Mouse (Mus musculus) cortical plate, adult 2 months (tissue): ENCODE measurements around the gene 6430548M08Rik. TPM values are rescaled to one million over a fixed set of nuclear protein-coding genes. Genes with fewer than 3 reads are reported as not detected.

ENCODE experiments used
- H3K27ac ChIP-seq: fragments of 200-500 bp; 2 replicates; pipeline ENCODE4 v1.5.1; 2012; ENCODE audit warnings: low read length, control low read depth, inconsistent platforms; ENCODE audit not compliant: insufficient read depth
- H3K4me1 ChIP-seq: fragments of 200-500 bp; 2 replicates; pipeline ENCODE4 v1.6.1; 2011; ENCODE audit warnings: low read length; ENCODE audit not compliant: control insufficient read depth, insufficient read depth
- H3K4me3 ChIP-seq: fragments of 200-500 bp; 2 replicates; pipeline ENCODE4 v1.5.1; 2011; ENCODE audit warnings: mild to moderate bottlenecking, low read length, control low read depth; ENCODE audit not compliant: insufficient read depth
- CTCF ChIP-seq: fragments of 200-500 bp; IDR thresholded peaks from 2 replicates; pipeline ENCODE4 v1.5.1; 2011; ENCODE audit warnings: mild to moderate bottlenecking, control low read depth, low read length; ENCODE audit not compliant: insufficient read depth; ENCODE audit errors: extremely low read depth
- POLR2A ChIP-seq: fragments of 200-500 bp; IDR thresholded peaks from 2 replicates; pipeline ENCODE4 v1.6.1; 2011; ENCODE audit warnings: mild to moderate bottlenecking, low read length, control low read depth; ENCODE audit not compliant: insufficient read depth; ENCODE audit errors: extremely low read depth
- polyA plus RNA-seq: library from polyadenylated mRNA; depleted of rRNA; stranded (reverse); fragments of >200 nt; gene quantifications from 2 replicates; pipeline ENCODE4 v1.2.3, GENCODE M21; 2012; rRNA removed

The 6430548M08Rik gene
- polyA plus RNA-seq, 1 experiment: 149 TPM

- Histone ChIP-seq H3K4me1 (no peaks in the 10 kb centered on the region), H3K4me3 (no peak overlapping the region), H3K27ac (no peak overlapping the region)
- TF ChIP-seq POLR2A (no peak), CTCF (no peak)
Measured at GRCm38 (mm10) chr8:120202546-120202945, 88.6 kb downstream of the 6430548M08Rik start.

- Histone ChIP-seq H3K27ac (no peak overlapping the region), H3K4me1 (no peaks in the 10 kb centered on the region), H3K4me3 (no peak overlapping the region)
- no peak for TF ChIP-seq CTCF
- no peak for TF ChIP-seq POLR2A
Measured at GRCm38 (mm10) chr8:120204736-120205360, 90.9 kb downstream of the 6430548M08Rik start.

GRCm38 (mm10) chr8:120205916-120206315 is 92.0 kb downstream of the 6430548M08Rik start:
- Histone ChIP-seq H3K4me1 (no peaks in the 10 kb centered on the region), H3K27ac (no peak overlapping the region), H3K4me3 (no peak overlapping the region)
- no peak for TF ChIP-seq CTCF
- no peak for TF ChIP-seq POLR2A

GRCm38 (mm10) chr8:120207364-120207763 is 93.4 kb downstream of the 6430548M08Rik start:
- TF ChIP-seq POLR2A (no peak), CTCF (peak; percentile 5; the same call in 1 of the 2 replicates)
- Histone ChIP-seq H3K4me3 (no peak overlapping the region), H3K4me1 (no peaks in the 10 kb centered on the region), H3K27ac (no peak overlapping the region)

- H3K4me3 ChIP-seq: no peak overlapping the region
- TF ChIP-seq POLR2A: no peak
- TF ChIP-seq CTCF: no peak
- H3K4me1 ChIP-seq: no peaks in the 10 kb centered on the region
- no peak overlapping the region for H3K27ac ChIP-seq
Measured at GRCm38 (mm10) chr8:120208113-120208512, 94.2 kb downstream of the 6430548M08Rik start.

GRCm38 (mm10) chr8:120211345-120211744 is 97.4 kb downstream of the 6430548M08Rik start:
- Histone ChIP-seq H3K4me1 (no peaks in the 10 kb centered on the region), H3K4me3 (no peak overlapping the region), H3K27ac (no peak overlapping the region)
- TF ChIP-seq CTCF (no peak), POLR2A (no peak)

- Histone ChIP-seq H3K4me3 (no peak overlapping the region), H3K4me1 (no peaks in the 10 kb centered on the region; the same call in 1 of the 2 replicates), H3K27ac (no peak overlapping the region)
- no peak for TF ChIP-seq POLR2A
- TF ChIP-seq CTCF: no peak
Measured at GRCm38 (mm10) chr8:120212596-120212995, 98.6 kb downstream of the 6430548M08Rik start.

- Histone ChIP-seq H3K4me1 (no peaks in the 10 kb centered on the region; the same call in 1 of the 2 replicates), H3K27ac (no peak overlapping the region)
- TF ChIP-seq POLR2A (no peak), CTCF (no peak)
Measured at GRCm38 (mm10) chr8:120213229-120213628, 99.3 kb downstream of the 6430548M08Rik start.

GRCm38 (mm10) chr8:120213939-120214338 is 100.0 kb downstream of the 6430548M08Rik start:
- TF ChIP-seq CTCF: no peak
- no peak for TF ChIP-seq POLR2A
- H3K4me1 ChIP-seq: no peaks in the 10 kb centered on the region; the same call in 1 of the 2 replicates
- no peak overlapping the region for H3K4me3 ChIP-seq

More at GRCm38 (mm10) chr8:120213229-120213628, 99.3 kb downstream of the 6430548M08Rik start:
- H3K4me3 ChIP-seq: no peak overlapping the region

More at GRCm38 (mm10) chr8:120213939-120214338, 100.0 kb downstream of the 6430548M08Rik start:
- H3K27ac ChIP-seq: no peak overlapping the region

Other genes starting within 250 kb of the 6430548M08Rik start
- gene Usp10, start 203.8 kb upstream of the 6430548M08Rik start, polyA plus RNA-seq: 75.6 and 81.9 TPM in 2 replicates
- gene Gm20388, start 203.3 kb upstream of the 6430548M08Rik start, polyA plus RNA-seq: 22.0 and 23.9 TPM in 2 replicates
- 2.1 TPM in 2 replicates for gene Crispld2, start 121.7 kb upstream of the 6430548M08Rik start, polyA plus RNA-seq
- 35.5 and 36.6 TPM in 2 replicates for gene Zdhhc7, start 12.7 kb upstream of the 6430548M08Rik start, polyA plus RNA-seq
- gene Fam92b, start 63.3 kb downstream of the 6430548M08Rik start, polyA plus RNA-seq: 0.57 and 0.69 TPM in 2 replicates
- 41.0 and 46.8 TPM in 2 replicates for gene Gse1, start 114.3 kb downstream of the 6430548M08Rik start, polyA plus RNA-seq